Mouse (Mus musculus) right cerebral cortex, postnatal 10 days (tissue): ENCODE measurements at regions not wholly inside any gene's neighbourhood (a gene's known extent, or its start where the extent isn't known, plus 50 kb on each side); places are given as distances from the start of the nearest gene placed in this dataset.

Experiments
- DNase-seq, 2 experiments: peaks; one replicate each; pipeline ENCODE4 v3.0.0; 2021; ENCODE audit warnings: low spot score in 2 of 2

- peak; percentile 85 to 91 for DNase-seq
Observed at GRCm38 (mm10) chr9:66646226-66646625, 53.3 kb upstream of the Usp3 start.

- DNase-seq, result peak; percentile 54 to 57
Observed at GRCm38 (mm10) chr9:66651306-66651705, 58.4 kb upstream of the Usp3 start.

DNA sequence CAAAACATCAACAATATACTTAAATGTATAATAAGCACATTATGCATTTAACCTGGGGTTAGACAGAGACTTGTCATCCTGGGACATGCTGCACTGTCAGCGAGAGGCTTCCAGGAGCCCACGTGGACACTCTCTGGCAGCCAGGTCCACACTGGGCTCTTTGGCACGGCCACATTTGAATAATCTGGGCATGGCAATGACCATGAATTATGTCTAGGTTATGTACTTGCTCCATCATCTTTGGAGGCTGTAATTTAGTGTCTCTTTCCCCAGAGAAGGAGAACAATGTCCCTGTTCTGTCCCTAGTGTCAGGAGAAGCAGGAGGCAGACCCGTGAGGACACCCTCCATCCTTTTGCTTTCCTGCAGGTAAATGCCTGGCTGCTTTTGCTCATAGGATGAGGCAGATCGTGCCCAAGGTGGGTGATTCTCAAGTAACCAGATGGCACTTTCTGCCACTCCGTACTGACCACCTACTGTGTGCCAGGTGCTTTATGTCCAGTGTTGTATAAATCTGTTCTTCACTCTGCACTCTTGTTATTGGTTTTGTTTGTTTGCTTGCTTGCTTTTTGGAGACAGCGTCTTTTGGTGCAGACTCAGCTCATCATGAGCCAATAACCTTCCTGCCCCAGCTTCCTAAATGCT, 56.2 kb upstream of the Car12 start:
- no peak for DNase-seq

GRCm38 (mm10) chr9:66658707-66659242, 54.7 kb upstream of the Car12 start:
- DNase-seq, result no peak

- DNase-seq, result peak in 1 of 2 experiments; percentile 52
Observed at GRCm38 (mm10) chr9:66659781-66660445, 53.6 kb upstream of the Car12 start.

- no peak for DNase-seq
Observed at GRCm38 (mm10) chr9:66661596-66661995, 51.9 kb upstream of the Car12 start.

GRCm38 (mm10) chr9:66662443-66662842, 51.0 kb upstream of the Car12 start:
- no peak for DNase-seq
